Mouse (Mus musculus) skeletal muscle tissue, adult 2 months (tissue): ENCODE data around the gene Vmn2r63.
A peak's percentile ranks its signal among the peaks of the same experiment; 100 is the strongest.
"Not testable (repeated sequence)": the region's sequence is repeated elsewhere in the genome, so short reads cannot be mapped to it uniquely, and the experiment has no call there.

Source experiments
- DNase-seq: peaks from one replicate; pipeline ENCODE4 v3.0.0-alpha.2; 2012; ENCODE audit warnings: low read depth, low spot score

The Vmn2r63 gene

DNA sequence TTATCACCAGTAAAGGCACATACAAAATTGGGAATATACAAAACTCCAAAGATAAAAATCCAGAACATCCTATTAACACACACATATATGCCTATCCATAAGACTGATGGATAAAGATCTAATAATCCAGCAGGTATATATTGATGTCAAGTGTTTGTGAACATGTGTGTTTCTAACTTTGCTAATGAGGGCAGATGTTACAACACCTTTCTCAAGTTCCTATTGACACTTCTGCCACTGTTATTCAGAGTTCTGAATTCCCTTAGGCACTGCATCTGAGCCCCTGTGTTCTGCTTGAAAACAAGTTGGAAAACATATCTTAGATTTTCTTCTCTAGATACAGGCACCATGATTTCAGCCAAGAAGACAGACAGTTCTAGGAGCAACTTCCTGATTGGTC is at the start of gene Vmn2r63:
Gene Vmn2r63 (minus strand): TSS at position 101 of the 400 bp plus-strand sequence.
- DNase-seq: not testable (repeated sequence)

DNA sequence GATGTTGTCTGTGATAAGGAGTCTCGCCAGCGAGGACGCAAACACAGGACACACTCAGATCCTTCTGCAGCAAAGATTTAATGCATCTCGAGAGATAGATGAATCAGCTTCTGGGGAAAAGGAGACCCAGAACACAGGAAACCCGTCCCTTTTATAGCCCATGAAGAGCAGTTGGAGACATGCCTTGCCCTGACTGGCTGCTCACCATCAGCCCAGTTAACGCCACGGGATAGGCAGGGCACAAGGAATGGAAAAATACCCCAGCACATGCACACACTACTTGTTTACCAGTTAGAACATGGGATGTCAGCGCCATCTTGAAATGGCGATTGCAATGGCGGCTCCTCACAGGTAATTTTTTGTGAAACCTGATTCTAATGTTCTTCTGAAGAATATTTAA is 47.1 kb upstream of the Vmn2r63 start:
- no peak for DNase-seq

DNA sequence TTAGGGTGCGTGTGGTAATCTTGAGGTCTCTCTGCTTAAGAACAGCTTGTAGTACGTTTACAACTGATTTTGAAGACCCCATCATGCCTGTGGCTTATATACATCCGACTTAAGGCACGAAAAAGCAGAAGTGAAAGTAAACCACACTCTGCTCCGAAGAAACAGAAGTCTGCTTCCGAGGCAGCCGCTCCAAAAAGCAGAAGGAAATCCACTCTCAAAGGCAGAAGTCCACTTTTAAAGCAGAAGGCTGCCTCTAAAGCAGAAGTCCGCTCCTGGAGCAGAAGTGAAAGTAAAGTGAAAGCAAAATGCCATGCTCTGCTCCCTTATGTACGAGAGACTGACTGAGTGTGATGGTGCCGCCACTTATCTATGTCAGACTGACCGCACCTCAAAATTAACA is 46.5 kb upstream of the Vmn2r63 start:
- peak; percentile 5 for DNase-seq

DNA sequence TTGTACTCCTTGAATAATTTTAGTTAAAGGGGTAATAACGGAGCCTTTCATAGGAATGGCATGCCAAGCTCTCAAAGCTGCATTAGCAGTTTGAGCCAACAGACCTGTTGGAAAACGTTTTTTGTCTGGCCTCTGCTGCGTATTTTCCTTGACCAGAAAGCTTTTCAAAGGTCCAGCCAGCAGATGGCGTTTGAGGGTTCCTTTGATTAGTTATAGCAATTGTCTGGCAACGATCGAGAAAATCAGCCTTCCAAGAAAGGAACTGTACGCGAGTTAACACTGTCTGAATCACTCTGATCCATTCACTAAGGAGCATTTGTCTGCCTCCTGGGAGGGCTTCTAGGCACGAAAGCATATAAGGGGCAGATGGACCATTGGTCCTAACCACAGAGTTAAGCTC is 31.6 kb upstream of the Vmn2r63 start:
- DNase-seq: no peak

DNA sequence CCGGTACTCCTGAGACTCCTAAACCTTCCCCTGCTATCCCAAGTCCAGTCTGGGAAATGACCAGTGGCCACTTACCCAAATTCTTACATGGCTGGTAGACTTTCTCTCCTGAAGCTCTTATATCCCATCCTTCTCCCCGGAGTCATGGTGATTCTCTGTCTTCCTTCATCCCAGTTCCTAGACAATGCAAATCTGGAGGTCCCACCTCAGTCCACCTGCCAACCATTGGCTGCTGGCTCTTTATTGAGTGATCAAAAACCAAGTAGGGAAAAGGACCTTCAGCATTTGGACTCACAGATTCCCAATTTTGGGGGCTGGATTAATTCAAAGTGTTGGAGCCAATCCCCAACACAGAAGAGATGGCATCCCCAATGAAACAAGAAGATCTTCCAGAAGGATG is 35.6 kb downstream of the Vmn2r63 start:
- DNase-seq: not testable (repeated sequence)

DNA sequence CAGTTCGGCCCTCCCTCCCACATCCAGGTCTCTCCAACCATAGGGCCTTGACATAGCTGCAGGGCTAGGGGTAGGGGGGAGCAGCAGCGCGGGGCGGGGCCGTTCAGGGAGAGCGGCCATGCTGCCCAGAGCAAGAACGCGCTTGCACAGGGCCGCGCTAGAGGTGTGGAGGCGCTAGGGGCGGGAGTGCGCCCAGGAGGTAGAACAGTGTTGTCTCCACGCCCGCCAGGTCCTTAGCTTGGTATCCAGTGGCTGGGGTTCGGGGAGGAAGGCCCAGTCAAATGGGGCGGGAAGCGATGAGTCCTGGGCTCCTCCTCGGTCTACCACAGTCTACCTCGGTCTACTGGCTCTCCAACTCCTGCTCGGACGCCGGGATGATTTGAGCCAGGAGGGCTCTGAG is 55.5 kb downstream of the Vmn2r63 start:
- DNase-seq: no peak

DNA sequence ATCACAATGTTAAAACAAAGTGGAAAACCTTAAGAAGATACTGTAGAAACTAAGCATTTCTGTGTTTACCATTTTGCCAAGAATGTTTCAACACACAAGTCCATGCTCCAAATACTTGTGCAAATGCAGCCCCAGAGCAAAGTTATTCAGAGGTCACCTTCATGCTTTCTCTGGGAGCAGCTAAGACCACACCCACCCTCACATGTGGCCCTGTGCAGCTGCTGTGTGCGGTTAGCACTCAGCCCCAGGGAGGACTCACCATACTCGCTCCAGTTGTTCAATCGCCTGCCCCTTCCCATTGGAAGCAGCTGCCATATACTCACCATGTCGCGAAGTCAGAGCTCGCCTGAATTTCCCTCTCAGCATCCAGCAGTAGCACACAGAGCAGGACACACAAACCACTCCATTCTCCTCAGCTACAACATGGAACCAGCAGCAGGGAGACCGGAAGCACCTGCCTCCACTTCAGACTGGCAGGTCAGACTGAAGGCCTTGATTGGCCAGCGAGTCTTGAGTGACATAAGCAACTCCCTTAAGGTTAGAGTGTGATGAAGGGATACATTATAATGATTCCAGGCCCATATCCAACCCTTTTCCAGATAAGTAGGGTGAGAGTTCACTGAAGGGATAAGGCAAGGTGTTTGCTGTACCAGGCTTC is 66.7 kb downstream of the Vmn2r63 start, which contains the start of gene Gm2381:
Gene Gm2381 (minus strand): TSS at position 434 of the 658 bp plus-strand sequence.
- DNase-seq: not testable (repeated sequence)
